Mouse (Mus musculus) layer of hippocampus, adult 9-10 months (tissue): ENCODE data around the gene Ddx55.

ENCODE experiments used
- DNase-seq: peaks from one replicate; pipeline ENCODE4 v3.0.0; 2022; ENCODE audit warnings: low spot score

Gene Ddx55

DNA sequence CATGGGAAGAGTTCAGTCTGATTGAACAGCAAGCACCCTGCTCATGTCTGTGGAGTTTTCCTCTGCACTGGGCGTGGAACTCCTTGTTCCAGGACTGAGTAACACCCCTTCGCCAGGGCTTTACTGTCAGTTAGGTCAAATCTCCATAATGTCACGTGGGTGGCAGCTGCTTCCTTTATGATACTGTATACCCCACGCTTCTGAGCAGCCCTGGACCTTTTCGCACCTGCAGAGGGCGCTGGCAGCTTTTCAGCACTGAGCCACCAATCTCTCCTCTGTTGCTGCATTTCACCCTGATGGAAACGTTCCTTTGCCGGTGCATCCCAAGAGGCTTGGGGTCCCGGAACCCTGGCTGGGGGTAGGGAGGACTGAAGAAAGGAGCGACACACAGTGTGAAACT is 58.3 kb downstream of the Ddx55 start:
- DNase-seq: no peak

DNA sequence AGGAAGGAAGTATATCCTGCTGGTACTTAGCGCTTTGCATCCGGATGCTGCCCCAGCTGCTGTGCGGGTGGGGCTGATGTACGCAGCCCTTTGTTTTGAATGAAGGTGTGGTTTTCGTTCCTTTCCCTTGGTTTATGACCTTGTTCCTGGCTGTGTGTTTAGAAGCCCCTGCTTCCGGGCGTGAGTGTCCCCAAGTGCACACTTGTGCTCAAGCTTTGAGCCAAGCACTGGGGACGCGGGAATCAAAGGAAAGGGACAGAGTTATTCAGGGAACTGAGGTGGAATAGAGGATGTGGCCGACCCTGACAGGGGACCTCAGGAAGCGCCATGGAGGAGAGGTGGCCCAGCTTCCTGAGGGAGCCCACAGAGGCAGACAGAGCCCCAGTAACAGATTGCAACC is 62.0 kb downstream of the Ddx55 start:
- no peak for DNase-seq

DNA sequence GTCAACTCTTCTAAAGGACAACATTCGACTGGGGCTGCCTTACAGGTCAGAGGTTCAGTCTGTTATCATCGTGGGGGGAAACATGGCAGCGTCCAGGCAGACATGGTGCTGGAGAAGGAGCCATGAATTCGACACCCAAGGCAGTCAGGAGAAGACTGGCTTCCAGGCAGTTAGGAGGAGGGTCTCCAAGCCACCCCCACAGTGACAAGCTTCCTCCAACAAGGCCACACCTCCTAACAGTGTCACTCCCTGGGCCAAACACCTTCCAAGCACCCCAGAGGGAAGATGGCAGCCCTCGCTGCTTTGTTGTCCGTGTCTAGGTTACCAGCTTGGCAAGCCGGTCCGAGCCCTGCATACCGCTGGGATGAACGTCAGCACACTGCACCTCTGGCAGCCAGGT is 66.0 kb downstream of the Ddx55 start:
- DNase-seq: no peak
